Mouse (Mus musculus) ES-Bruce4 (cell line): ENCODE results near the gene Pnpla8.

Source experiments
- CTCF ChIP-seq: IDR thresholded peaks from one replicate; pipeline ENCODE4 v1.8.1; 2011; ENCODE audit warnings: low read depth, low read length
- EP300 ChIP-seq: IDR thresholded peaks from 2 replicates; pipeline ENCODE4 v1.6.1; 2011; ENCODE audit warnings: low read depth, low read length; ENCODE audit not compliant: insufficient read depth

- TF ChIP-seq CTCF: peak; percentile 35
- no peak for TF ChIP-seq EP300
Measured at GRCm38 (mm10) chr12:44292281-44292680, 71.1 kb downstream of the Pnpla8 start.
